Mouse (Mus musculus) adrenal gland, postnatal 25 days (tissue): ENCODE measurements around the gene Gm38392. TPM values are rescaled to one million over a fixed set of nuclear protein-coding genes. Genes with fewer than 3 reads are reported as not detected.

Experiments
- DNase-seq: peaks from one replicate; pipeline ENCODE4 v3.0.0; 2021; ENCODE audit warnings: mixed read lengths
- total RNA-seq: library from RNA; stranded (reverse); gene quantifications from 2 replicates; pipeline ENCODE4 v1.2.3, GENCODE M21; 2021

The Gm38392 gene
- total RNA-seq, 1 experiment from 2014 or later = 1.6 TPM

- peak; percentile 20 for DNase-seq
These were observed 71.9 kb downstream of the Gm38392 start for GRCm38 (mm10) chr3:88214971-88215552.

- DNase-seq = no peak
These were observed 72.6 kb downstream of the Gm38392 start for GRCm38 (mm10) chr3:88214197-88214938.

- no peak for DNase-seq
These were observed 74.0 kb downstream of the Gm38392 start for GRCm38 (mm10) chr3:88213019-88213418.

- DNase-seq = no peak
These were observed 74.7 kb downstream of the Gm38392 start for GRCm38 (mm10) chr3:88212356-88212755.

GRCm38 (mm10) chr3:88210918-88211317 lies 76.1 kb downstream of the Gm38392 start:
- DNase-seq = no peak

- no peak for DNase-seq
These were observed 76.9 kb downstream of the Gm38392 start for GRCm38 (mm10) chr3:88210121-88210520.

- DNase-seq = no peak
These were observed 77.7 kb downstream of the Gm38392 start for GRCm38 (mm10) chr3:88209306-88209705.

GRCm38 (mm10) chr3:88208226-88208720 lies 78.7 kb downstream of the Gm38392 start:
- DNase-seq = no peak

- no peak for DNase-seq
These were observed 79.4 kb downstream of the Gm38392 start for GRCm38 (mm10) chr3:88207451-88208100.

- no peak for DNase-seq
These were observed 80.1 kb downstream of the Gm38392 start for GRCm38 (mm10) chr3:88206901-88207371.

- DNase-seq = no peak
These were observed 80.5 kb downstream of the Gm38392 start for GRCm38 (mm10) chr3:88206500-88206899.

- no peak for DNase-seq
These were observed 81.2 kb downstream of the Gm38392 start for GRCm38 (mm10) chr3:88205563-88206491.

- DNase-seq = no peak
These were observed 81.8 kb downstream of the Gm38392 start for GRCm38 (mm10) chr3:88205176-88205562.

- DNase-seq = no peak
These were observed 82.3 kb downstream of the Gm38392 start for GRCm38 (mm10) chr3:88204751-88205150.

GRCm38 (mm10) chr3:88203999-88204700 lies 82.9 kb downstream of the Gm38392 start:
- no peak for DNase-seq

- no peak for DNase-seq
These were observed 83.6 kb downstream of the Gm38392 start for GRCm38 (mm10) chr3:88203456-88203855.

- no peak for DNase-seq
These were observed 84.0 kb downstream of the Gm38392 start for GRCm38 (mm10) chr3:88202986-88203385.

- no peak for DNase-seq
These were observed 85.4 kb downstream of the Gm38392 start for GRCm38 (mm10) chr3:88201640-88202039.

- DNase-seq = no peak
These were observed 86.1 kb downstream of the Gm38392 start for GRCm38 (mm10) chr3:88200972-88201330.

GRCm38 (mm10) chr3:88200161-88200971 lies 86.6 kb downstream of the Gm38392 start:
- no peak for DNase-seq
